Mouse (Mus musculus) thymus, postnatal 14 days (tissue): ENCODE data around the gene Hoxa7.

Experiments
- DNase-seq: peaks from one replicate; pipeline ENCODE4 v3.0.0; 2021

The Hoxa7 gene

DNA sequence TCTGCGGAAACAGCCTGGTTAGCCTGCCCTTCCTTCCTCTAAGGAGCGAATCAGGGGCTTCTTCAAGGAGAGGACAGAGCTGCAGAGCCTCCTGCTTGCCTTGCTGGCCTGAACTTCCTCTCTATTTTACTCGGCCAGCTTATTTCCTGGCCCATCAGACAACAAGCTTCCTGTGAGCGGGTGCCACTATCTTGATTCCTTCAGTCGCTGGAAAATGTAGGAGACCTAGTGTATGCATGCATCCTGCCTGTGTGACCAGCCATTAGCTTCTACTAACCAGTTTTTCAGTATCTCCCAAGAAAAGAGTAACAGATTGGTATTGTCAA lies 50.8 kb downstream of the Hoxa7 start:
- DNase-seq = no peak

DNA sequence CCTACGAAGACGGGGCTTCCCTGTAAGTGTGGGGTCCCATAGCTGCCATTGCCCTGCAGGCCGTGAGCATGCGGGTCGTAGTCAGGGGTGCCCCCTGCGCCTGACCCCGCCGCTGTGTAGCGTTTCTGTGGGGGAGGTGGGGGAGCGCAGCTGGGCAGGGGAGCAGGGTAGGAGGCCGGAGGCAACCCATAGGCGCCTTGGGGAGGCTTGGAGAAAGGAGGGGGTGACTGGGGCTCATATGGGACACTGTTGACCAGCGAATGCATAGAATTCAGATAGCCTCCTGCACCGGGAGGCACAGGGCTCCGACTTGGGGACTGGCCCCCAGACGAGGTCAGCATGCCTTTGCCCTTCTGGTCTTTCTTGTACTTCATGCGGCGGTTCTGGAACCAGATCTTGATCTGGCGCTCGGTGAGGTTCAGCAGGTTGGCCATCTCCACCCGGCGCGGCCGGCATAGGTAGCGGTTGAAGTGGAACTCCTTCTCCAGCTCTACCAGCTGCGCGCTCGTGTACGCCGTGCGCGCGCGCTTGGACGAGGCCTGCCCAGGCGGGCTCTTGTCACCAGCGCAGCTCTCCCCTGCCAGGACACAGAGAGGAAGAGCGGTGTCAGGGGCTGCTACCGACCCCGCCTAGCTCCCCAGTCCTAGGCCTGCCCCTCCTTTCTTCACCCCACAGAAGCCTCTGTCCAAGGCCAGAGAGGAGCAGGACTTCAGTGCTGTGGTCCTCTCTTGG lies 51.3 kb downstream of the Hoxa7 start:
- DNase-seq = no peak

DNA sequence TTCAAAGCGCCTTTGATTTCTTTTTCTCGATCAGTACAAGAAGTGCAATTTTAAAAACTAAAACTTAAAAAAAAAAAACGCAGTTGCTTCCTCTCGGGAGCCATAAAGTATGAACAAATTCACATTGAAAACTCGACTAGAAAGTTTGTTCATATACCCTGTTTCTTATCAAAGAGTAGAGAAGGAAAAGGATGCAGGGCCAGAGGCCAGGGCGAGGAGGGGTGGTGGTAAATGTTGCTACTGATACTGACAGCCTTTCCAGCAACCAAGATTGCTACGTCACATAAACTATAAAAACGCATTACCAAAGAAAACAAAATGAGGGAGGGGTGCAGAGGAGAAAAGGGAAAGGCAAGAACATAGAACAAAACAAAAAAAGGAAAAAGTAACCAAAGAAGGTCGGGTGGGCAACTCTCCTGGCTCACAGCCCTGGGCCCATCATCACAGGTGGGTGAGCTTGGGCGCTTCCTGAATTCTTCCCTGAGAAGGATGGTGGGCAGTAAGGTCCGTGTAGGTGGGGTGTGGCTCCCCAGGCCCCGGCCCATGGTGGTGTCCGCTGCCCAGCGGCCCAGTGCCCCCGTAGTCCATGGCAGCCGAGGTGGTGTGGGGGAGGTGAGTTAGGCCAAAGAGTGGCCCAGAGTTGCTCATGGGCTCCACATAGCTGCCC lies 52.0 kb downstream of the Hoxa7 start:
- DNase-seq = no peak

DNA sequence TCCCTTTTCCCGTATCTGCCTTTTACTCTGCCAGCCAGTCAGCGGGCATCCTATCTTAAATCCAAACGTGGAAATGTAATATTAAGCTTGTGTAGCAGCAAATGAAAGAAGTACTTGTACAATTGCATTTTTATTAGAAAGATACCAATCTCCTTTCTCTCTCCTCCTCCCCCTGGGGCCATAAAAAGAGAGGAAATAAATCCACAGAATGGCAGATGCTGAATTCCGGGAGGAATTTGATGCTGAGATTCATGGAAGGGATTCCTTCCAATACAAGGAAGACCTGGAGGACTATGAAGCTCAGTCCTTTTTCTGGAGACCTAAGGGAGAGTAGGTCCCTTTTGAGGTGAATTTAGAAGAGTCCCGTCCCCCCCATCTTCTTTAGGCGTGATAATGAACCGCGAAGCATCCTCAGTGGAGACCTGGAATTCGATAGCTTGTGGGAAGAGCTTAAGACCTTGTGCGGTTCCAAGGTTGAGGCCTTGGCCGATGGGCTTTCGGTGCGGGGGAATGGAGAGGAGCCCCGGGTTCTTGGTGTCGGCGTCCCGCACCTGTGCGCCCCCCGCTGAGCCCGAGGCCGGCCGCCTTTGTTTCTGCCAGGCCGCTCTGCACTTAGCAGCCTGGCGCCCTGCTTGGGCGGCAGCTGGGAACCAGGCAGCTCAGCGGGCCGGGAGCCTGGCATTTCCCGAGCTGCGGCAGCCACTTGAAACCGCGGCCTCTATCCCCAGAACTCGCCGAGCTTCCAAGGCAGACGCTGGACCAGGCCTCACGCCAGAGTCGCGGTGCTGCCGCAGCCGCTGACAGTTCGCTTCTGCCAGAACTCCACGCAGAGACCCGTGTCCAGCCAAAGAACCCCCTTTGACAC lies 53.2 kb downstream of the Hoxa7 start:
- DNase-seq = no peak

DNA sequence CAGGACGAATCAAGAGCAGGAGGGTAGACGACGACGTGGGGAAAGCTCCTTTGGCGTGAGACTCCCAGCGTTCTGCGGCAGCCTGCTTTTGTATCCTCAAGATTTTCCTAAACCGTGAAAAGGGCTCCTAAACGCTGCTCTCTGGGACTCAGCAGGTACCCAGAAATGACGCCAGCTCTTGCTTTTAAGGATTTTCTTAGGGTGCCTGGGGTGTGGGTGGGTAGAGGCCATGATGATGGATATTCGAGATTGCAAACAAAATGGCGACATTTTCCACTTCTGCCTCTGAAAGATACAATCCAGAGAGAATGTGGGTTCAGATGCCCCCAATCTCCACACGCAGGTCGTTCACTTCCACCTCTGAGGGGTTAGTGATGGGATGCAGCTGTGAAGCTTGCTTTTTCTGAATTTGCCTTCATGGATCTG lies 53.9 kb downstream of the Hoxa7 start:
- DNase-seq = no peak

DNA sequence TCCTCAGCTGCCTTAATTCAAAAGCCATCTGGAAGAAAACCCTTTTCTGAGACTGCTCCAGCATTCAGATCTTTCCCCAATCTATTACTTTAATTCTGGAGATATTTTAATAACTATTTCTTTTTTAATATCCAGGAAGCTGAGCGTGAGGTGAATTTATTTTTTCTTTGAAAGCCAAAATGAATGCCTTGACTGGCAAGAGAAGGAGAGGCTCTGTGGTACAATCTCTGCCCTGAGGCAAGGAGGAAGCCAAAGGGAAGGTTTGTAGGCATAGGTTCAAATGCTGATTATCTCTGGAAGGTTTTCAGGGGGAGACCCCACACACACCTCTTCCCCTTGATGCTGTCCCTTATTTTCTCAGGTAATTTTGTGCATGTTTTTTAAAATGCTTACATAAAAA lies 54.5 kb downstream of the Hoxa7 start:
- no peak for DNase-seq

DNA sequence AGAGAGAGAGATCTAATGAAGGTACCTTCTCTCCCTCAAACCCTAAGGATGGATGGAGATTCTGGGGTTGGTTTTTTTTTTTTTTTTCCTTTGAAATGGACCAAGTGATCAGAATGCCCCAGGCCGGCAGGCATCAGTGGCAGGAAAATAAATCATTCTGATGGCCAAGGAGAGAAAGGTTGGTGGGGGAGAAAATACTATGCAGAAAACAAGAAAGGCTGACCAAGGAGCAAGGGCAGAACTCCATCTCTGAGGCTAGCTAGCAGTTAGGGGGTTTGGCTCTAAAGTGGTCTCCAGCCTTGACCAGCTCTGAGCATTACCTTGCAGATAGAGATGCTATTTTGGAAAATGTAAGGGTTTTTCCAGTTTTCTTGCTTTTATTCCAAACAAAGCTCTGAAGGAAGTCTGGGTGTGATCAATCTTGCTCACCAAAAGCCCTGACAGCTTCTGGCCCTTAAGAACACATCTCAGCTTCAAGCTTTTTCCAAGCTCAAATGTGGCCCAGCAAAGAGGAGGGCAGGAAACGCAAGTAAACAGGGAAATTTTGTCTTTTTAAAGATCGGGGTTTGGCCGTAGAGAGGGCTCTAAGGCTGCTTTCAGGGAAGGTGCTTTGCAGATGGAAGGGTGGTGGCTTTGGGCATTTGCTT lies 55.1 kb downstream of the Hoxa7 start:
- no peak for DNase-seq

DNA sequence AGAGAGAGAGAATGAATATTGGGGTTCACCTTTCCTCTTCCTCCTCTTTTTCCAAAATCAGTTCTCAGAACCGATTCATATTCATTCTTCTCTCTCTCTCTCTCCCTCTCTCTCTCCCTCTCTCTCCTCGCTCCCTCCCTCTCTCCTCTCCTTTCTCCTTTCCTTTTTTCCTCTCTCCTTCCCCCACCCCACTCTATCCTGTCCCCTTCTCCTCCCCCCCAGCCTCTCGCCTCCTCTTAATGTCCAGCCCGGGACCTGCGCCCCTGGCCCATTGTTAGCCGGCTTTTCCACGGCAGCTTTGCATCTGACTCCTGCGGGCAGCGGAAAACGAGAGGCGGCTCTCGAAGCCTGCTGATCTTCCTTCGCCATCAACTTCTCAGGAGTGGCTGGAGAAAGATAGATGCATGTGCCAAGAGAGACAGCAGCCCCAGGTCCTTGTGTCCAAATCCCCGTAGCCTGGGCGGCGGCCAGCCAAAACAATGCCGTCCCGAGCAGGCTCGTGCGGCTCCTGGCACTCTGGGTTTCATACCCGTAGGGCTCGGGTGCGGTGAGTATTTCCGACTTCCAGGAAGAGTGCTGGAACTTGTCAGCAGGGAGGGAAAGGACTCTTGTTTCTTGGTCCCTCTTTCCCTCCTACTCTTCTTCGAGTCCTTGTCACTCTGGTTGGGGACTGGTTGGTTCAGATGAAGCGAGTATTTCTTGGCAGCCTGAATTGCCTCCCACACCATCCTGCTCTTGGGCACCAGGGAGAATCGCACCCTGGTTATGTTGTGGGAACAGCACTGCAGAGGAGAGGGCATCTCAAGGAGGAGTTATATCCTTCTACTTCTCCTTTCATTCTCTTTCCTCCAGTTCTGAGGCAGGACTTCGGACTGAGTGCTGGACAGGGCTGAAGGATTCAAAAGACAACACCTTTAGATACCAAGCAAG lies 55.9 kb downstream of the Hoxa7 start:
- no peak for DNase-seq

DNA sequence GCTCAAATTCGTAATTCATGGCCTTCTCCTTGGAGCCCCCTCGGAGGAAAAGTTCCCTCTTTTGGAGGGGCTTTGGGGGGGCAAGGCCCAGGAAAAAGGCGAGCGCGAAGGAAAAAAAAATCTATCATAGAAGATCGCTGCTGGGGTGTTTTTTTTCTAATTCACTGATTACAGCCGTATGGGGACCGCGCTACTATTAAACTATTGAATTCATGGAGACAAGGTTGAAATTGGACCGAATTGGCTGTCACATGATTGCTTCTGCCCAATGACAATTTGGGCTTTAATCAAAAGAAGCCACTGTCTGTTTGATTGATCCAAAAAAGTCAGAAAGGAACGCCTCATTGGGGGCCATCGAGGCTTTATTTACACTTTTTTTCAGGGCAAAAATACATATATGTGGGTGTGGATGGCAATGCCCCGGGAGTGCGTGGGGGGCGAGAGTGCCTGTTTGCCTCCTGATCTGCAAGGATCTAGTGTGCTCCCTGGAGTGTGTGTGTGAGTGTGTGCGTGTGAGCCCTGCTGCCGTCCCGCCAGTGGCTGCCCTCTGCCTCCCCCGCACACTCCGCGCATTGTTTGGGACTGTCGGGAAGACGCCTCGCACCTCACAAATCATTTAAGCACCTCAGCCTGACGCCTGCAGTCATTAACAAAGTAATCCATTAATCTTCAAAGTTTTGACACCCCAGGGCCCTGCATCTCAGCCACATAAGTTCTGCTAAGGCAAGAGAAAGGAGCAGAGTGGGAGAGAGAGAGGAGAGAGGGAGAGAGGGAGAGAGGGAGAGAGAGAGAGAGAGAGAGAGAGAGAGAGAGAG lies 56.8 kb downstream of the Hoxa7 start, which contains the start of gene Hoxa2:
Gene Hoxa2, minus strand, starts transcription at position 206 of the 815 bp plus-strand sequence.
- no peak for DNase-seq
